Mouse (Mus musculus) bone marrow macrophage, adult 2 months (primary cell): Measurements from ENCODE around the gene Rasd2.

ENCODE experiments used
- CTCF ChIP-seq: IDR thresholded peaks from 2 replicates; pipeline ENCODE4 v1.5.1; 2012; ENCODE audit warnings: low read depth, mild to moderate bottlenecking, low read length, moderate library complexity
- POLR2A ChIP-seq: IDR thresholded peaks from 2 replicates; pipeline ENCODE4 v1.6.1; 2012; ENCODE audit warnings: mild to moderate bottlenecking, low read depth, low read length, borderline replicate concordance

GRCm38 (mm10) chr8:75199914-75200313 lies 13.8 kb upstream of the Rasd2 start:
- TF ChIP-seq POLR2A, result no peak
- TF ChIP-seq CTCF, result no peak
